Comparison of ENCODE assay signal across 28 mouse cellular contexts in genomic region chr13:6137170-6137569, GRCm38 (mm10).
DNase-seq lines count a peak whose midpoint lies in the region; ATAC-seq and TF ChIP-seq lines count a peak whose summit lies in the region.
"Had no signal": no experiment of that assay in that cellular context is flagged by ENCODE, and none has a peak within 500 bp of the region (broad histone marks: within the 10 kb centered on the region; RNA-seq: fewer than 3 reads in every experiment).

No protein-coding gene starts in this region.

- no peak overlapping the region for H3K9ac ChIP-seq in midbrain, embryonic 13.5 days (replicated peaks)
- H3K9ac ChIP-seq in midbrain, embryonic 14.5 days (replicated peaks; ENCODE audit: low read length) = no peak overlapping the region
- no peak overlapping the region for H3K9ac ChIP-seq in intestine, embryonic 15.5 days
- H3K9ac ChIP-seq: embryonic facial prominence, embryonic 15.5 days; hindbrain, embryonic 13.5 days; limb, embryonic 13.5 days; lung, embryonic 15.5 days had no signal

- peak; percentile 81 for ATAC-seq in midbrain, embryonic 13.5 days
- no peak for ATAC-seq in midbrain, embryonic 14.5 days (ENCODE audit: low FRiP score, low TSS enrichment)
- no peak for ATAC-seq in megakaryocyte progenitor cell, adult 5-6 weeks (replicated peaks; ENCODE audit: poor library complexity)
- no peak for ATAC-seq in intestine, embryonic 15.5 days
- ATAC-seq: Patski had no signal

- no peaks in the 10 kb centered on the region for H3K27me3 ChIP-seq in midbrain, embryonic 13.5 days
- H3K27me3 ChIP-seq in midbrain, embryonic 14.5 days (ENCODE audit: control insufficient read depth, insufficient read depth, low read length) = no peaks in the 10 kb centered on the region
- H3K27me3 ChIP-seq in intestine, embryonic 15.5 days (replicated peaks) = no peaks in the 10 kb centered on the region
- H3K27me3 ChIP-seq: CH12.LX; embryonic facial prominence, embryonic 15.5 days; hindbrain, embryonic 13.5 days; limb, embryonic 13.5 days; lung, embryonic 15.5 days; Patski had no signal

- WGBS in midbrain, embryonic 13.5 days = 5% methylated on average over 4 of the region's 4 CpGs
- WGBS in midbrain, embryonic 14.5 days = 9% methylated on average over 4 of the region's 4 CpGs
- 40% methylated on average over 4 of the region's 4 CpGs for WGBS in intestine, embryonic 15.5 days

- H3K4me2 ChIP-seq in midbrain, embryonic 13.5 days (replicated peaks) = no peak overlapping the region
- no peak overlapping the region for H3K4me2 ChIP-seq in midbrain, embryonic 14.5 days (ENCODE audit: low read length)
- H3K4me2 ChIP-seq in intestine, embryonic 15.5 days (replicated peaks) = no peak overlapping the region
- H3K4me2 ChIP-seq: embryonic facial prominence, embryonic 15.5 days; heart, embryonic 11.5 days; hindbrain, embryonic 13.5 days; limb, embryonic 13.5 days; liver, embryonic 11.5 days; lung, embryonic 15.5 days had no signal

- no peak overlapping the region for H3K4me3 ChIP-seq in midbrain, embryonic 13.5 days (replicated peaks)
- H3K4me3 ChIP-seq in midbrain, embryonic 14.5 days (replicated peaks; ENCODE audit: low read depth, low read length) = no peak overlapping the region
- no peak overlapping the region for H3K4me3 ChIP-seq in intestine, embryonic 15.5 days (replicated peaks)
- H3K4me3 ChIP-seq: embryonic facial prominence, embryonic 10.5 days; embryonic facial prominence, embryonic 15.5 days; hindbrain, embryonic 13.5 days; left cerebral cortex, adult 2 months; limb, embryonic 13.5 days; lung, embryonic 15.5 days had no signal

- no peak for DNase-seq in midbrain, embryonic 14.5 days
- DNase-seq in ES-CJ7 (ENCODE audit: low read depth, low spot score) = peak; percentile 10
- peak; percentile 49 for DNase-seq in brain, embryonic 14.5 days (ENCODE audit: low read depth)
- no peak for DNase-seq in embryo, embryonic 11 days
- DNase-seq: adrenal gland, adult 2 months; cerebellum, adult 2 months; cerebellum, postnatal 14 days; gastrocnemius, postnatal 36 days; heart, adult 18-20 months; heart, postnatal 4 days; kidney, adult 11 months; kidney, postnatal 14 days; layer of hippocampus, adult 9-11 months; right cerebral cortex, postnatal 14 days; thymus, postnatal 4 days had no signal

- peaks cover 5% of the 10 kb centered on the region for H3K4me1 ChIP-seq in midbrain, embryonic 13.5 days (replicated peaks)
- H3K4me1 ChIP-seq in midbrain, embryonic 14.5 days (ENCODE audit: control insufficient read depth, insufficient read depth, low read length) = 0 out of 2 replicates have a peak, but pooled peaks cover 4% of the 10 kb centered on the region
- no peaks in the 10 kb centered on the region for H3K4me1 ChIP-seq in intestine, embryonic 15.5 days (replicated peaks)
- H3K4me1 ChIP-seq: embryonic facial prominence, embryonic 10.5 days; embryonic facial prominence, embryonic 15.5 days; hindbrain, embryonic 13.5 days; limb, embryonic 13.5 days; lung, embryonic 15.5 days had no signal

- TF ChIP-seq POLR2A in brain, embryonic 14.5 days (IDR thresholded peaks at IDR 0.05; ENCODE audit: borderline replicate concordance, extremely low read depth, insufficient read depth, insufficient read length, poor library complexity, severe bottlenecking) = no peak

- no peak for TF ChIP-seq CTCF in brain, embryonic 14.5 days (IDR thresholded peaks at IDR 0.05; ENCODE audit: borderline replicate concordance, extremely low read depth, insufficient read depth, insufficient read length)

- no peaks in the 10 kb centered on the region for H3K9me3 ChIP-seq in midbrain, embryonic 13.5 days
- H3K9me3 ChIP-seq in midbrain, embryonic 14.5 days (ENCODE audit: control insufficient read depth, low read length) = no peaks in the 10 kb centered on the region
- no peaks in the 10 kb centered on the region for H3K9me3 ChIP-seq in intestine, embryonic 15.5 days
- H3K9me3 ChIP-seq: embryonic facial prominence, embryonic 10.5 days; embryonic facial prominence, embryonic 15.5 days; hindbrain, embryonic 13.5 days; limb, embryonic 13.5 days; lung, embryonic 15.5 days had no signal

- H3K27ac ChIP-seq in midbrain, embryonic 13.5 days = no peak overlapping the region
- H3K27ac ChIP-seq in midbrain, embryonic 14.5 days (replicated peaks; ENCODE audit: low read depth, low read length) = no peak overlapping the region
- no peak overlapping the region for H3K27ac ChIP-seq in intestine, embryonic 15.5 days
- H3K27ac ChIP-seq: embryonic facial prominence, embryonic 10.5 days; embryonic facial prominence, embryonic 15.5 days; hindbrain, embryonic 13.5 days; left cerebral cortex, adult 2 months; limb, embryonic 13.5 days; lung, embryonic 15.5 days had no signal

- H3K36me3 ChIP-seq in midbrain, embryonic 13.5 days = no peaks in the 10 kb centered on the region
- no peaks in the 10 kb centered on the region for H3K36me3 ChIP-seq in midbrain, embryonic 14.5 days (ENCODE audit: control insufficient read depth, insufficient read depth, low read length)
- H3K36me3 ChIP-seq in intestine, embryonic 15.5 days = no peaks in the 10 kb centered on the region
- H3K36me3 ChIP-seq: embryonic facial prominence, embryonic 10.5 days; embryonic facial prominence, embryonic 15.5 days; hindbrain, embryonic 13.5 days; limb, embryonic 13.5 days; lung, embryonic 15.5 days had no signal

Comparison
In these comparisons a context has a peak if more than half of its experiments do, and no peak if none do; other contexts are left out.
1. DNase-seq: peak in ES-CJ7 (single experiment) and brain, embryonic 14.5 days (single experiment); none in midbrain, embryonic 14.5 days (single experiment) and embryo, embryonic 11 days (single experiment).